Mouse (Mus musculus): ENCODE data around the gene Ubr7.

The Ubr7 gene

GRCm38 (mm10) chr12:102757689-102758402 lies at the start of gene Ubr7, which contains the start of the genes Gm28051 and Gon7:
Gene Ubr7, plus strand, starts transcription at chr12:102757967.
Gene Gm28051, minus strand, starts transcription at chr12:102757765.
Gene Gon7, minus strand, starts transcription at chr12:102757803.
- DNase-seq (ENCODE audit: low spot score), result peak; percentile 98

DNA sequence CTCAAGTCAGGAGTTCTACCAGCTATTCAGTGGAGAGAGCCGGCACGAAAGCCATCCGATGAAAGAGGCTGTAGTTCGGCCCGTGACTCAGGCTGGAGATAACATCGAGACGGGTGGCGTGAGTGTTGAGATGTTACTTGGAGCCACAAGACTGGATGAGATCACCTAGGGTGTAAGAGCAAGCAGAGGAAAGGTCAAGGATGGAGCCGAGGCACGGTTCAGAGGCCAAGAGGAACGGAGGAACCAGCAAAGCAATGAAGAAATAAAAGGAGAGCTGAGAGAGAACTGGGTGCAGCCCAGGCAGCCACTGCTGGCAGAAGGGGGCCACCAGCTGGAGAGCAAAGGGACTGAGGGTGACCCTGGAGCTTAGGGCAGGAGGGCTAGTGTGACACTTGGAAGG lies 49.5 kb upstream of the Ubr7 start:
- DNase-seq (ENCODE audit: low spot score), result no peak

DNA sequence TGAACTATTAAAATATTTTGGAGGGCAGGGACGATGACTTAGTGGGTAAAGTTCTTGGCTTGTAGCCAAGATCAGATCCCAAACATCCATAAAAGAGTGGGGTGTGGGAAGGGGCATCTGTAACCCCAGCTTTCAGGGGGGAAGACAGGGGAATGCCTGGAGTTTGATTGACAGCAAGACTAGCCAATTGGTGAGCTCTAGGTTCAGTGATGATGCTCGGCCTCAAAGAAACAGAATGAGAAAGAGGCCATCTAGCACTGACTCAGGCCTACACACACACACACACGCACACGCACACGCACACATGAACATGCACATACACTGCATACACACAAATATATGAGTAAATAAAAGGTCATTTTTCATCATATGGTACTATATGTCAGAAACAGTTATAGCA lies 47.9 kb upstream of the Ubr7 start:
- no peak for DNase-seq (ENCODE audit: low spot score)

GRCm38 (mm10) chr12:102710851-102711375 lies 46.9 kb upstream of the Ubr7 start:
- DNase-seq (ENCODE audit: low spot score), result peak; percentile 40

DNA sequence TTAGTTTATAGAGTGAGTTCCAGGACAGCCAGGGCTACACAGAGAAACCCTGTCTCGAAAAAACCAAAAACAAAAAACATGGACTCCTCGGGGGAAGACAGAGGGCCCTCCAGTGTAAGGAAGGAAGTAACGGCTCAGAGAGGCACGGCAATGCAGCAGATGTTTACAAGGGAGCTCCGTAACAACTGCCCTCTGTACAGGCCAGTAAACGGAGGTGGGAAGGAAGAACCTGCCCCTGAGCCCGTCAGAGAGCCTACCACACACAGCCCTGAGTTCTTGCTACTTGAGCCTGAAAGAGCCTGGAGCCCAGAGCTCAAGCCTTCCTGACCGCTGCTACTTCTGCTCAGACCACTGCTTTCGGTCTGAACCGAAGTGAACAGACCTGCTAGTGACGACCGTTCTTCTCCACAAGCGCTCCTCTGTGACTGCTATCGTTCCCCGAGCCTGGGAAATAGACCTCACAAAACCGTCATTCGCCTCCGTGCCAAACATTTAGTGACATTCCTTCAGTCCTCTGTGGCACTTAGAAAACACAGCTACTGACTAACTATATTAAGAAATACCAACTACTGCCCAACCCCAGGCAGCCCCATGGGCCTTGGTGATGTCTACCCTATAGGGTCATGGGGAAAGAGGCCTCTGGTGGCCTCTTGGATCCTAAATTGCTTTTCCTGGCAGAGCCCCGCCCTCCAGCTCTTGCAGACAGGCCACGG lies 44.5 kb upstream of the Ubr7 start:
- DNase-seq (ENCODE audit: low spot score), result no peak

DNA sequence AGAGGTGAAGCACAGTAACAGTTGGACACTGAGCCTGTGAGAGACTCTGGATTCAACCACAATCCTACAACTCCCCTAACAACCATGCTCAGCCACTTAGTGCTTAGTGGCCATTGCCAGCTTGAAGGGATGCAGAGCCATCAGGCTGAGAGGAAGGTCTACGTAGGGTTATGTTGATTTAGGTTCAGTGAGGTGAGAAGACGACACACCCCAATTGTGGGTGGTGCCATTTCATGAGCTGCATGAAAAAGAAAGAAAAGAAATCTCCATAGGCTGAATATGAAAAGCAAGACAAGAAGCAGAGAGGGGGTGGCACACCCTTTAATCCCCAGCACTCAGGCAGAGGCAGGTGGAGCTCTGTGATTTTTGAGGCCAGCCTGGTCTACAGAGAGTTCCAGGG lies 43.7 kb upstream of the Ubr7 start:
- no peak for DNase-seq (ENCODE audit: low spot score)

- no peak for DNase-seq (ENCODE audit: low spot score)
These were observed 42.9 kb upstream of the Ubr7 start for GRCm38 (mm10) chr12:102714654-102715395.

DNA sequence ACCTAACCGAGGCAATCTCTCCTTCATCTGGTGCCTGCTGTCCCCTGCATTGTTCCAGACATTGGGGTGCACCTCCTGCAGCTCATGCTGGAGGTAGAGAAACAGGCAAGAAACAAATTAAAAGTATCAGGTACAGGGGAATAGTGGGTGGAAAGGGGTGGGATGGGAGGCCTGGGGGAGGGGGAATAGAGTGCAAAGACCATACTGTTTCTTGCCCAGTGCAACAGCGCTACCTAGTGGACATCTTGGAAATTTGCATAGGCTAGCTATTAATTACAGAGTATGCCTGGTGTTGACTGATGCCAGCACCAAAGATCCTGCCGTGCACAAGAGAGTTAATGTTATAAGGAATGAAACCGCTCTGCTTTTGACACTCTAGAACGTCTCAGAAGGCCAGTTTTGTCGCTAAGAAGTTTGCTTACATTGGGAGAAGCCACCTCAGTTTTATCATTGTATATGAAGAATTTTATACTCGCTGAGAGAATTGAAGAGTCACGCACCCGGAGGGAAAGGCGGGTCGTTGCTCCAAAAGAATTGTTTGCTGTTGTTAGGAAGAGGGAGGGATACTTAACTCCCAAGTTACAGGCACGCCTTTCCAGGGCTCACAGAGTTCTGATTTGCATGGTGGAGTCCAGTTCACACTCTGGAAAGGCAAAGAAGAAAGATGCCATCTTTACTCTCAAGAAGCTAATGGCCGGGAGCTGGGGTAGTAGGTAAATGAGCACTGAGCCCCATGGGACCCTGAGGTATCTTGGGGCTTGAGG lies 38.0 kb upstream of the Ubr7 start:
- peak; percentile 85 for DNase-seq (ENCODE audit: low spot score)

GRCm38 (mm10) chr12:102722451-102722850 lies 35.3 kb upstream of the Ubr7 start:
- DNase-seq (ENCODE audit: low spot score), result no peak

DNA sequence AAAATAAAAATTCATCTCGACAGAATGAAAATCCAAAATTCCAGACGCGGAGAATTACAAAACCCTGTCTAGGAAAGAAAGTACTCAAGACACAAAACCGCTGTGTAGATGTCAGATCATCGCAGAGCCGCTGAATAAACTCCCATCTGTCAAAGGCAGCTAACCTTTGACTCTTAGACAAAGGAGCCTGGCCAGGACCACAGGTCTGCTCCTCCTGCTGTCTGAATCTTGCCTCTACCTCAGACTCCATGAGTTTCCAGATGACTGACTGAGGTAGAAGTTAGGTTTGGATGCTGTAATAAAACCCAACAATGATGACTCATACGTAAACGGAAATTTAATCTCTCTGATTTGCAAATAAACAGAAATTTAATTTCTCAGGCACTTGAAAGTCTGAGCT lies 34.8 kb upstream of the Ubr7 start:
- peak; percentile 49 for DNase-seq (ENCODE audit: low spot score)

DNA sequence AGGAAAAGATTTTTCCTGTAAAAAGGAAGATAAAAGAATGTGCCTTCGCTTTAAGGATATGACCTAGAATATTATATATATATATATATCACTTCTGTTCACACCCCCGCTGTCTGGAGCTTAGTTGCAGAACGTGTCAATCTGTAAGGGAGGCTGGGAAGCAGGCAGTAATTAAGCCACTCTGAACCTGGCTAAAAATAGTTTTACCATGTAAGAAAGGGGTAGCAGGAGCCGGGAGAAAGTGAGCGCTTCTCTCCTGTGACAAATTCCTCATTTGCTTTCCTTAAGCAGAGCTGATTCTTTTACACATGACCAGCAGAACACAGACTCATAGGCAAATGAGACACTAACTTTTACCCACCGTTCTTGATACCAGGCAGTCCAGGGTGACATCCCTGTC lies 33.9 kb upstream of the Ubr7 start:
- DNase-seq (ENCODE audit: low spot score), result no peak

DNA sequence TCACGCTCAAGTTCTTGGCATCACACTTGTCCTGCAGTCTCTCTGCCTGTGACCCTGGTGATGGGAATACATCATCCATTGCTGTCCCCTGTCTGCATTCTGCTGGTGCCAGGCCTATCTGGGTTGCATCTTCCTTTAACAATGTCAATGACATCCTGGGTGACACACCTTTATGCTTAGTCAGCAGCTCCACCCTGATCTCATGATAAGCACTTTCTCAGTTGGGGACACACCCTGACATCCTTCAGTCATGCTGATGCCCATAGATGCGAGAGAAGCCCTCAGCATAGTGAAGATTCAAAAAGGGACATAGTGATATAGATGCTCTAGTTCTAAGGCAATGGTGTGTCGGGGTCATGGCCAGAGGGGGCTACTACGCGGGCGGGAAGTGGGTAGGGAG lies 32.6 kb upstream of the Ubr7 start:
- no peak for DNase-seq (ENCODE audit: low spot score)

GRCm38 (mm10) chr12:102725761-102726175 lies 32.0 kb upstream of the Ubr7 start:
- DNase-seq (ENCODE audit: low spot score), result no peak

DNA sequence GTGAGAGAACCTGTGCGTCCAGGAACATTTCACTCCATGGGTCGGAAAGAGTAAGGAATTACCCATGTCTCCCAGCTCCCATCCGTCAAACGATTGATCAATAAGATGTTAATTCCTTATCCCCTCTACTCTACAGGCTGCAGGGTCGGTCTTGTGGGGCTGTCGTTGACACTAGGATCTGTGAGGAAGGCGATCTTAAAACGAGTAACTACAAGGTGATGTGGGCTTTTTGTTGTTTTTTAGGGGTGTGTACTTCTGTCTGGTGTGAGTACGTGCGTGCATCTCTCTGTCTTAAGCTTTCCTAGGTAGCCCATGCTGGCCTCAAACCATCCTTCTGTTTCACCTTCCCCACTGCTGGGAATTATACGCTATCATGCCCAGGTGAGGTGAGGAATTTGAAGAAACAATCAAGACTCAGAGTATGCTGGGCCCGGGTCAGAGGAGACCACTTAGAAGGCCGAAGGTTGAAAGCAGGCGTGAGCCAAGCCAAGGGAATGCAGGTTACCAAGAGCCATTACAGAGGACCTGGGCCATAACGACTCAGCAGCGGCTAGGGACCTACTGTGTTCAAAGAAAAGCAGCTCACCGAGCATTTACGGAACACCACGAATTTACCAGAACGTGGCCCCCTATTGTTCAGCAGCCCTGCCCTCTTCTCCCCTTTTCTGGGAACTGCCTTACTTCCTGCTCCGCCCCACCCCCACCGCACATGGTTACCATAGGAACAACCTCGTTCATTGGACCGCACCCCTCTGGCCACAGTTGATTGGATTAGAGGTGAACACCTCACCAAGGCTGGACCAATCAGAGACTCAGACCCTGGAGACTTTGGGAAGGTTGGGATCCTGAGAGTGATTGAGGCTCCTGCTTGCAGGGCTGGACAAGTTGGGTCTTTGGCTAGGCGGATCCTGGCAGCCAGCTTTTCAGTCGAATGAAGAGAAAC lies 27.6 kb upstream of the Ubr7 start:
- peak; percentile 98 for DNase-seq (ENCODE audit: low spot score)

GRCm38 (mm10) chr12:102730798-102731619 lies 26.8 kb upstream of the Ubr7 start:
- peak; percentile 69 for DNase-seq (ENCODE audit: low spot score)

- DNase-seq (ENCODE audit: low spot score), result peak; percentile 82
These were observed 24.4 kb upstream of the Ubr7 start for GRCm38 (mm10) chr12:102733381-102733780.

DNA sequence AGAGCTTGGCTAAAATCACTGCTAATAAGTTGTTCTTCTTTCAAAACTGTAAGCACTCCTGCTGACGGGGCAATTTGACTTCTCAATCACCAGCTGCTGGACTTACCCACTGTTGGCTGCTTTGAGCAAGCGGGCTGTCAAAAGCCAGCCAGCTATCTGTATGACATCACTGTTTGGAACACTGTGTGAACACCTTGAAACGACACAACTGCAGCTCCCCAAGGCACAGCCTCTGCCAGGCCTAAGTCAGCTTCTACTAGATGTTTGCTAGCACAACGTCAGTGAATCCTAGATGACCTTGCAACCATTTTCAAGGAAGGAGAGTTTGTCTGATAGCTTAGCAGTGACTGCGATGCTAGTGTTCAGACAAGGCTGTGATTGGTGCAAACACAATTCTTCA lies 18.7 kb upstream of the Ubr7 start:
- no peak for DNase-seq (ENCODE audit: low spot score)

GRCm38 (mm10) chr12:102740285-102740684 lies 17.5 kb upstream of the Ubr7 start:
- peak; percentile 44 for DNase-seq (ENCODE audit: low spot score)

DNA sequence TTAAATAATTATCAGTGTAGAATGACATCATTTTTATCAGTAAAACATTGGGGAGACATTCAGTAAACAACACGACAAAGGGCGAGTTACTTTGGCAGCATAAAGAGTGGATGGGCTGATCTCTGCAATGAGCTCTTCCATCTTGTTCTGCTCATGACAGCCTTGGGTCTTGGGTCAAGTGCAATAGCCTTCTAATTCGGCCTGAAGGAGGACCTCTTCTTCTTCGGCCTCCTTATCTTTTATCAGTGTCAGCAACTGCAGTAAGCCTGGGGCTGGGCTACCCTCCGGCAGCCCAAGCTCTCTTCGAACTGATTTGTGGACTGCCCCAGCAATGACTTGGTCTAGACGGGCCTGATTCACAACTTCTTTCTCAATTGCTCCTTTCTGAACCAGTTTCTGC lies 15.7 kb upstream of the Ubr7 start:
- DNase-seq (ENCODE audit: low spot score), result no peak
